Mouse (Mus musculus): Measurements from ENCODE around the gene Topaz1.

The Topaz1 gene

GRCm38 (mm10) chr9:122747060-122747459 lies at the start of gene Topaz1:
Gene Topaz1 (plus strand): TSS chr9:122747346.
- no peak for DNase-seq (ENCODE audit: low spot score in 2 of 2)

- peak; percentile 2 to 5 for DNase-seq (ENCODE audit: low spot score in 2 of 2)
These were observed 45.3 kb upstream of the Topaz1 start for GRCm38 (mm10) chr9:122701817-122702216.

GRCm38 (mm10) chr9:122713836-122714235 lies 33.3 kb upstream of the Topaz1 start:
- no peak for DNase-seq (ENCODE audit: low spot score in 2 of 2)

GRCm38 (mm10) chr9:122715046-122715445 lies 32.1 kb upstream of the Topaz1 start:
- DNase-seq (ENCODE audit: low spot score in 2 of 2): peak in 1 of 2 experiments; percentile 9

- no peak for DNase-seq (ENCODE audit: low spot score in 2 of 2)
These were observed 30.8 kb upstream of the Topaz1 start for GRCm38 (mm10) chr9:122716131-122716921.

DNA sequence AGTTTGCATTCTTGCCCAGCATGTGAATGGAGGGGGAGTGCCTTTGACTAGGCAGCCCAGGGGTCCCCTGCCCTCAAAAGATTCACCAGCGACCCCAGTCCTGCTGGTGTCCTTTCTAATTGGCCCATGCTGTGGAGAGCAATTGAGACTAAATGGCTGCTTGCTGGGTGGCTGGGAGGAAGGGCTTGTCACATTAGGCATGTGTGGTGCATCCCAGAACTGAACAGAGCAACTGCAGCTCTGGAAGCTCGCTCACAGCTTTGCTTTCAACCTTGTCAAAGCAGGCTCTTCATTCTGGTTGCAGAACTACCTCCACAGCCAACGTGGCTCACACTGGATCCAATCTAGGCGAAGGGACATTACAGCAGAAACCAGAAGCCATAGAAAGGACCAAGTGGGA lies 24.9 kb upstream of the Topaz1 start:
- no peak for DNase-seq (ENCODE audit: low spot score in 2 of 2)

DNA sequence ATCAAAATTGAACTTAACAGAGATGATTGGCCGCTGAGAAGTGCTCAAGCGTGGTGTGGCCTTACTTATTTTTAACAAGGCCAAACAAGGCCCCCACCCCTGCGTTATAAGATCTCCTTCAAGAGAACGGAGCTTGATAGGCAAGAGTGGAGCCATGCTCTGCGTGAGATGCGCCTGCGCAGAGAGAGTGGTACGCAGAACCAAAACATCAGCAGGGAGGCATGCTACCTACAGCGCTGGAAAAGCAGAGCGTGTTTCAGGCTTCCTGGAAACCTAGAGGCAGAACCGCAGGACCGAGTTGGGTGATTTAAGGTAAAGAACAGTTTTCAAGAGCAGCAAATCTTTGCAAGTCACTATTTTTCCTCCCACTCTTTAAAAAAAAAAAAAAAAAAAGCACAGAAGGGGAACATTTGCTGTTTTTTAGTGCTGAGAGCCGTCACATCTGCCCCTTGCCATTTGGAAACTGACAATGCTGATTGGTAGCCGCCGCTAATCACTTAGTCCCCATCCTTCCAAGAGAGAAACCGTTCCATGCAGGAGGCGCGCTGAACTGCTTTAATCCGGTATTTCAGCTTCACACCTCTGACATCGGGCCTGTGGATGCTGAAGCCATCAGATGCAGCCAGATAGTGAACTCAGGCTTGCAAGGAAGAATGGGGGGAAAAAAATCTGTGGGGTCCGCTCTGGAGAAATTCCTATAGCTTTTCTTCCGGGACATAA lies 21.9 kb upstream of the Topaz1 start:
- DNase-seq (ENCODE audit: low spot score in 2 of 2): no peak

DNA sequence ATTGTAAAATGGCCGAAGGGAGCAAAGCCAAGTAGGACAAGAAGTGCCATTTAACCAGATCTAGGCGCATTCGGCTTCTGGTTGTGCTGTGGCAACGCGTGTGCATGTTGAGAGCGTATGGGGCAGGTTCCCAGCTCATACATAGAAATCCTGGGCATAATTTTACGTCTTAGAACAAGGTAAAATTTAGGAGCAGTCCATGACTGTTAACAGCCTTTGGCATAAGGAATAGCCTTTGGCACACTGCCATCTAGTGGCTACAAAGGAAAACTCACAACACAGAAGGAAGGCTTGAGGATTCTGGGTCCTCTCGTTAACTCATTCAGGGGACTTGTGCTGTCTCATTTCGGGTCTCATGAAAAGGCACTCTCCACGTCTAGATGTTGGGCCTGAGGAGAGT lies 17.6 kb upstream of the Topaz1 start:
- DNase-seq (ENCODE audit: low spot score in 2 of 2): peak; percentile 8 to 20

- DNase-seq (ENCODE audit: low spot score in 2 of 2): no peak
These were observed 14.9 kb upstream of the Topaz1 start for GRCm38 (mm10) chr9:122732126-122732810.

- no peak for DNase-seq (ENCODE audit: low spot score in 2 of 2)
These were observed 13.9 kb upstream of the Topaz1 start for GRCm38 (mm10) chr9:122733222-122733621.

DNA sequence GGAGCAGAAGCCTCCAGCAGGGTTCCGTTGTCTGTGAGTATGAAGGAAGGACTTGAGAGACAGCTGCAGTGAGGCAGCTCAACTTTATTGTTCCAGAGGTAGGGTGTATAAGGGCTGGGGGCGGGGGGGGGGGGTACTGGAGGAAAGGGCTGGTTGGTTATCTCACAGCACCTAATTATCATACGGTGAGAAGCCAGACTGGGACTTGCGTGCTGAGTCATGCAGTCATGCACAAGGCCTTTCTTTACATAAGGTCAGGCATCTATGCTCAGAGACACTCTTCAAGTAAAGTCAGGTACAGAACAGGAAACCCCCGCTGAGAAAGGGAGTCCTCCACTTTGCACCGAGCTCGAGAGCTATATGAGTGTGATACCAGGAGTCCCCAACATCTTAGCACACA lies 12.2 kb upstream of the Topaz1 start:
- no peak for DNase-seq (ENCODE audit: low spot score in 2 of 2)

DNA sequence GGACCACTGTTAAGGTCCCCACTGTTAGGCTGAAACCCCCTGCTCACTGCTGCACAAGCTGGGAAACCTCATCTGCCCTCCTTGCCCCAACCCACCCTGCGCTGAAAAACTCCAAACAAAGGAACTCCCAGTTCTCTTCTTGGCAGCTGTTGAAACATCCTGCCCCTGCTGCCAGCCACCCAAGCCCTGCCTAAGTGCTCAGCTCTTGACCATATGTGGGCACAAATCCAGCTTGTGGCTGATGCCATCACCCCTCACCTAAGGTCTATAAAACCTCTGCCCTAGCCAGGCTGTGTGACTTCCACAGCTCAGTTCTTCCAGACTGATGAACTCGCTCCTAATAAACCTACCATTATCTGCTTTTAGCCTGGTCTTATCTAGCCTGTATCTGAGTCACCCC lies 11.1 kb upstream of the Topaz1 start:
- DNase-seq (ENCODE audit: low spot score in 2 of 2): no peak

DNA sequence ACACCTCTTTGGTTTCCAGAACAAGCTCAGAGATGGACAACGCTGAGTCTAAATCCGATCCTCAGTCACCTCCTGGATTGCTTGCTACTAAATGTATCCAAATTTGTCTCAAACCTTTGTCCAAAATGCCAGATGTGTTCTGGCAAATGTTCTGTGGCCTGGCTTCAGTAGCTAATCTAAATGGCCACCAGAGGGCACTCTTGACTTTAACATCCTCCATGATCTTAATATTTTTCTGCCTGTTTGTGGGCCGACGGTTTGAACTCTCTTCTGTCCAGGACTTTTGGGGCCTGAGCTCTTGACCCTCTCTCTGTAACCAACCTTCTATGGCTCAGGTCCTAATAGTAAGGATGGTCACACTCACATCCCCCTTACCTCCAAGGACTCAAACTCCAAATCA lies 10.4 kb upstream of the Topaz1 start:
- peak; percentile 24 to 26 for DNase-seq (ENCODE audit: low spot score in 2 of 2)

- no peak for DNase-seq (ENCODE audit: low spot score in 2 of 2)
These were observed 1.3 kb upstream of the Topaz1 start for GRCm38 (mm10) chr9:122745879-122746278.

DNA sequence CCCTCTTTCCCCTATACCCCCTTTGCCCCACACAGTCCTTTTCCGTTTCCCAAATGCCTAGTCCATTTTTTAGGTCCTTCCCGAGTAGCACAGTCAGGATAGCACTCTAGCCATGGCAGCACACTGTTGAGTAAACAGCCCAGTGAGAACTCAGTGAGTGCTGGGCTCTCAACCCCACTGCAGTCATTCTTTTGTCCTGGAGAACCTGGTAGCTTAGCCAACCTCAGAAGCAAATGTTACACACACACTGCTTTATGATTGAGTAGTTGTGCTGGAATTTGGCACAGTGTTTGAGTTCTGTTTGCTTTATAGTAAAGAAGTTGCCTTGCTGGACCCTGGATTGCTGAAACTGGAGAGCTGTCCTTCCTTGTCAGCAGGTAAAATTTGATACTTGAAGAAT lies 10.5 kb downstream of the Topaz1 start:
- DNase-seq (ENCODE audit: low spot score in 2 of 2): no peak

DNA sequence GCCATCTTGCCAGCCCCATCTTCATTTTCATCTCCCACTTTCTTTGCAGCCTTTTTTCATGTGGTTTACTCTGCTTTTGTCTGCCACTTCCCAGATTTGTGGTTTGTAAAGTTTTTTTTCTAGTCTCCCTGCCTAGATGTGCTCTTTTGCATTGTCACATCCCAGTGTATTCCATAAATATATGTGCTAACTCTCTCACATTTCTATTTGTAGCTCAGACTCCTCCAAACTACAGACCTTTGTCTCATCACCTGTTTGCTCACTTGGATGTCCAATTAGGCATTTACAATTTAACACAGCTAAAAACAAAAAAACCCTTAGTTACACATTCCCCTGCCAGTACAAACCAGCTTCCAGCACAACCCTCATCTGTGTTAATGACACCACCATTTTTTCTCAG lies 13.0 kb downstream of the Topaz1 start:
- DNase-seq (ENCODE audit: low spot score in 2 of 2): no peak

DNA sequence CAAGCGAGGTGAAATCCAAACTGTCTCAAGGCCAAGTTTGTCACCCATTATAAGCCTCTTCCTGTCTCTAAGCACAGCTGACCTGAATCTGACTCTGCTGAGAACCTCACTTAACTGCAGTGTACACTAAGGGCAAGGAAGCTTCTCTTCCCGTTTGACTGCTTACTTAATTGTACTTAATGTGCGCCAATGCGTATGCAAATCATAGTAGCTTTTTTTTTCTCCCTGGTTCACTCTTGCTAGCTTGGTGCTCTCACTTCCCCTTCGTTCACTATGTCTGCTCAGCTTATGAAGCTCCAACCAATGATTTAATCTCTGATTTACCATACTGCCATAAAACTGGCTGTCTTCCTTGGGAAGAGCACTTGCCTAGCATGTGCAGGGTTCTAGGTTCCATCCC lies 38.1 kb downstream of the Topaz1 start:
- DNase-seq (ENCODE audit: low spot score in 2 of 2): no peak

DNA sequence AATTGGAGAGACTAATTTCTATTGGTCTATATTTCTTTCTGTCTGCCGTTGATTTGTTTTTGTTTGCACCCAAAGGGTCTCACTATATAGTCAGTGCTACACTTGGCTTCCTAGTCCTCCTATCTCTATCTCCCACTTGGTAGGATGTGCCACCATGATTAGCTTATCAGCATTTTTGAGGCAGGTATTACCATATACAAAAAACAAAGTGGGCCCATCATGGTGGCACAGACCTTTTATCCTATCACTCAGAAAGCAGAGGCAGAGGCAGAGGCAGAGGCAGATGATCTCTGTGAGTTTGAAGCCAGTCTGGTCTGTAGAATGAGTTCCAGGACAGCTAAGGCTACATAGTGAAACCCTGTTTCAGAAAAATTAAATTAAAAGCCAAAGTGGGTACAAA lies 39.4 kb downstream of the Topaz1 start:
- no peak for DNase-seq (ENCODE audit: low spot score in 2 of 2)

- peak; percentile 84 to 88 for DNase-seq (ENCODE audit: low spot score in 2 of 2)
These were observed 58.1 kb downstream of the Topaz1 start, which contains the start of gene Tcaim for GRCm38 (mm10) chr9:122805053-122805844. Gene Tcaim (plus strand): TSS chr9:122805539.

- no peak for DNase-seq (ENCODE audit: low spot score in 2 of 2)
These were observed 58.7 kb downstream of the Topaz1 start for GRCm38 (mm10) chr9:122805845-122806341.

DNA sequence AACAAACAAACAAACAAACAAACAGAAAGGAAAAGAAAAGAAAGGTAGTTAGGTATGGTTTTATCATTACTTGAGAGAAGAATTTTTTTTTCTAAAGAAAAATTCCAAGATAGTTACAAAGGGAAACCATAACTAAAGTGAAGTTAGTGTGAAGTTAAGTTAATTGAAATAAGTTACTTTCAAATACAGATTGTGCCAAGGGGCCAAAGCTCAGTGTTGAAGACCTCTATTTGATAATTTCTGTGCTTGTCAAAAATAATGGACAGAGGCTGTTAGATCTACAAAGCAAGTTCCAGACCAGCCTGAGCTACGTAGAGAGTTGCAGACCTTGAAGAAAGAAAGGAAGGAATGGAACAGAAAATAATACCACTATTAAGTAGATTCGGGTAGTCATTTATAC lies 60.0 kb downstream of the Topaz1 start:
- DNase-seq (ENCODE audit: low spot score in 2 of 2): no peak

GRCm38 (mm10) chr9:122810212-122810611 lies 63.1 kb downstream of the Topaz1 start:
- DNase-seq (ENCODE audit: low spot score in 2 of 2): no peak

Measured in urinary bladder, postnatal 36 days (tissue).